Mouse (Mus musculus): ENCODE data around the gene Arhgap44.

Gene Arhgap44

DNA sequence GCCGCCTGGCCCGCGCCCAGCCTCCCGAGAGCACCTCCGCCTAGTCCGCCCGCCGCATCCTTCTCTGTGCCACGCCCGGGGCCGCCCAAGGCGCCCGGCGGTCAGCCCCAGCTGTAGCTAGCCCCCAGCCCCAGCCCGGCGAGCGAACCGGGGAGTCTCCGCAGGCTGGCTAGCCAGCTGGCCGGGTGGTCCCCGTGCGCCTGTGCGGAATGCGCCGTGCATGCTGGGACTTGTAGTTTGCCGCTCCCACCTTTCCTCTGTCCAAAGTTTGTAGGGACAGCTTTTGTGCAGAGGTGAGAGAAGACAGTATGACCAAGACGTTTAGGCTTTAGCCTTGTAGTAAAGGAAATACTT lies at the start of gene Arhgap44:
Arhgap44 (minus strand) TSS at position 195 of the 354 bp plus-strand sequence.
- no peak for DNase-seq

DNA sequence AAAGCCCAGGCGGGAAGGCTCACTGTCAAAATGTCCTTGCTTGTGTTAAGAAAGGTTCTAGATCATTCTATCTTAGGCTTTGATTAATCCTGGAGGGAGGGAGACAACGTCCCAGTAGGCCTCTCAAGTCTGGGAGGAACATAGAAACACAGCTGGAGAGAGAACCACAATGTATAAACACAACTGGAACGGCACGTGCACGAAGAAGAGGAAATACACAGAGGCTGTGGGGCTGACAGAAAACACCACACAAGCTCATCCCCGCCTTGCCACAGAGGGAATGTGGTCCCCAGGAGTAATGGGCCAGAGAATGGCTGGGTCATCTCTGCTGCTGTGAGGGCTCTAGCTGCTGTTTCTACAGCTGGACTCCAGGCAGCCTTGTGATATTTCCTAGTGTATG lies 48.9 kb upstream of the Arhgap44 start:
- no peak for DNase-seq

DNA sequence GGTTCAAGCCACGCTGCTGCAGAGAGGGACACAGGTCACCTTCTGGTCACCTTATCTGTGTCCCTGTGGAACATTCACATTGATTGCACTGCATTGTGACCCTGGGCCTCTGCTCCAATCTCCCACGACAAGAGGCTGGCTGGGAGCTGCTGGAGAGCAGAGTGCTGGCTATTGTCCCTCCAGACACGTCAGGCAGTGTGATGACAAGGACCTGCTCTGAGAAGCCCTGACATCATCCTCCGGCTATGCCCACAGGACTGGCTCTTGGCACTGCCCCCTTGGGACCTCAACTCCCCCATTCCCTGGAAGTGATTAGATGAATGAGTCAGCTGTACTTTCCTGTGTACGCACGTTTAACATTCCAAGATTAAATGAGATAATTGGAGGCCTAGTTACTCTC lies 46.7 kb upstream of the Arhgap44 start:
- no peak for DNase-seq

DNA sequence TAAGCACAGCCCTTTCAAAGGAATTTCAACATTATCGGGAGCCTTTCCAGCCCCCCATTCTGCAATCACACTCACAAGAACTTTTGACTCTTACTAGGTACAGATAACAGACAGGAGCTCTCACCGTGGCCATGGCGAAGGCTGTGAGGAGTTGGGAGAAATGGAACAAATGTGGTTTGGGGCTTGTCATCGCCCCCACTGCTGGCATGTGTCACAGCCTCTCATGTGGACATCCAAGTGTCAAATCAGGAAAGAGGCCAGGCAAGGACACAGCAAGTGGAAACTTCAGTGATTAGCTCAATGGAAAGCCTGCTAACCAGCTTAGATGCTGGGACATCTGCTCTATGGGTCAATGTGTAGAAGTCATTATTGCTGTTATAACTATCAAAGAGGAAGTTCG lies 42.5 kb upstream of the Arhgap44 start:
- DNase-seq: no peak

DNA sequence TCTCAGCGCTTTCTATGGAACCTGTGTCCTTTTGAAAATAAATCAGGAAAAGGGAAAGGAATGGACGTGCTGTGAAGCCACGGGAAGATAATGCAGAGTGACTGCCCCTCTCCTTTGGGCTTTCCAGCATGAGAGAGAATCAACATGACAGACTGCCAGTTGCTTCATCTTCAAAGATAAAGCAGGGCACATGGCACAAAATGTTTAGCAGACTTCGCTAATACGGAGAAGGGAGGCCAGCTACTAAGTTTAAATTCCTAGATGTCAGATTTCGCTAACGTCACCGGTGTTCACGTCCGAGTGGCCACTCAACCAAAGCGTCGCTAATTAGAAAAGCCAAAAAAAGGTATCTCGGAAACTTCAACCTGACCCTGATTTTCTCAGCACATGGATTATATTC lies 41.9 kb upstream of the Arhgap44 start:
- DNase-seq: no peak

DNA sequence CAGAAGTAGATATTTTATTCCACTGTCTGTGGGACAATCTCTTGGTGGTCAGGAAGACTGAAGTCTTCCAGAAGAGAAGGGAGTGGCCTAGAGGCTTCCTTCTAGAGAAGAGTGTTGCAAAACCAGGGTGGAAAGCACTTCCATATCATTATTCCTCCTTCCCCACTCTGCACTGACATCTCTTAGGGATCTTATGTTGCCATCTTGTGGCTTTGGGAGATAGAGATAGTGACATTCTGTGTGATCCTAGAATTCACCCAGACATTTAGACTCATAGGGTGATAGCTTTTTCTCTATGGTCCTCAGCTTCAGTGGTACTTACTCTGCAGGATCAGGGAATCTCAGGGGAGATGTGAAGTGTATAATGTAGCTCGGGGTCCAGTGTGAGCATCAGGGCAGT lies 40.3 kb upstream of the Arhgap44 start:
- DNase-seq: no peak

DNA sequence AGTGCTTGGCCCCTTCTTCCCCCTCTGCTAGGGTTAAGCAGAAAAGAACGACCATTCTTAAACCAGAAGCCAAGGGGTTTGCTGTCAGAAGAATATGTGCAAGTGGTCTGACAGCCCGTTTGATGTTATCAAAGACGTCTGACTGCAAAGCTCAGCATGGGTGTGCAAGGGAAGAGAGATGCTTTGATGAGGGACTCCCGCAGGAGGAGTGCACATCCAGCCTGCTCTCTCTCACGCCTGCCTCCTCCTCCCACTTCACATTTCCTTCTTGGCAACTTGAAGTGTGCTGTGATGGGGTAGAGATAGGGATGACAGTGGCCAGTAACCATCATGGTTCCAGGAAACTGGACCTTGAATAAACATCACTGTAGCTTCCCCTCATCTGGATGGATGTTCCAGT lies 39.5 kb upstream of the Arhgap44 start:
- no peak for DNase-seq

DNA sequence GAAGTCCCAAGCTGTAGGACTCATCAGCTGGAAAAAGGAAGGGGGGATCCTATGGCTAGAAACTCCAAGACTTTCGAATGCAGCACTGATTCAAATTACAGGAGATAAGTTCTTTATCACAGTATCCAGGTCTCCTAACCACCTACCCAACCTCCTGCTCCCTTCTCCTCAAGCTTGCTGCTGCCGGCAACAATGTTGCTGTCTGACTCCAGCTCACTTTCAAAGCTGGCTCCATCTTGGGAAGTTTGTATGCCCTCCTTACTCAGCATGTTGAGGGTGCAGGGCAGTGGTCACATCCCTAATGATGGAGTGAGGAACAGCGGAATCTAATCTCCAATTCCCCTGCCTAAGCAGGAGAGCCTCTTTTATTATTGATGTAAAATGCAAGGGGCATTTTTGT lies 35.3 kb upstream of the Arhgap44 start:
- DNase-seq: no peak

DNA sequence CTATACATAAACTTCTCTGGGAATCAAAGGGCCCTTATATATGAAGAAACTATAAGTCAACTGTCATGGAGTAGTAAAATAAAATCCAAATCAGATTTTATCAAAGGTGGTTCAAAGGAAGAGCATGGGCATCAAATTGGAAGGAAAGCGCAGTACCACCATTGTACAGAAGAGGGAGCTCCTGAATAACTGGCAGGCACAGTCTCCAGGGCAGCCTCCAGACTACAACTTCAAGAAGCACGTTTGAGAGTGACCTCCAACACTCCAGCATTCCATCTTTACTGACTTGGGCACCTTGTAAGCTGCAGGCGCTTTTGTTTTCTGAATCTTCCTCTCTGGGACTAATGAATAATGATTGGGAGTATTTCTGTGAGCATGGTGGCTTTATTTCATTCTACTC lies 34.5 kb upstream of the Arhgap44 start:
- DNase-seq: peak; percentile 34

DNA sequence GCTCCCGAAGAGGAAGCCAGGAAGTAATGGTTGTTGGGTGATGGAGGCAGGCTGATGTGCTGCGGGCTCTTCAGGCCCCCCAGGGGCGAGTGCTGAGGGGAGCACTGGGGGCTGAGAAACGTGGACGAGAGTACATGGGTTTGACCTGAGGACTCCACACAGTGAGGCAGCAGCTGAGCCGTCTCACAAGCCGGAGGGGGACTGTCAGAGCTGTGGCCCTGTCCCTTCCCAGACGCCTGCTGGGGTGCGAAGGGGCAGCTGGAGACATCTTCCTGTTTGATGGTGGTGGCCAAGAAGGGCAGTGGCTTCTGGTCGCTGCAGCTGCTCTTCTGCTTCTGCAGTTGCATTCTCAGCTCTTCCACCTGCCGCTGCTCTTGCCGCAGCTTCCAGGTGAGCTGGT lies 24.2 kb upstream of the Arhgap44 start:
- no peak for DNase-seq

DNA sequence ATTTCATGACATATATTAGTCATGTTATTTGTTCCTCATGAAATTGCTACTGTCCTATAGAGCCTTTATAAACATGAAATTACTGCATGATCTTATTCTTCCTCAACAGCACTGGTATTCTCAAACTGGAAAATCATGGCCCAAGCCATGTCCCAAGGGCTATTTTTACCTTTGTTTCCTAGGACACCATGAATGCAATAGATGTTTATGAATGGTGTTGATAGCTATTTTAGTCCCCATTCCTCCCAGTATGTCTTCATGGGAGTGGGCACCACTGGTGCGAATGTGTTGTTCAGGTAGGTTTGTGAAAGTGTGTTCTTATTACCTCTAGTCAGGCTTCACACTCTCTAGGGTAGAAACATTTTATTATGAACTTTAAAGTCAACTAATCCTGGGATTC lies 22.4 kb upstream of the Arhgap44 start:
- DNase-seq: no peak

DNA sequence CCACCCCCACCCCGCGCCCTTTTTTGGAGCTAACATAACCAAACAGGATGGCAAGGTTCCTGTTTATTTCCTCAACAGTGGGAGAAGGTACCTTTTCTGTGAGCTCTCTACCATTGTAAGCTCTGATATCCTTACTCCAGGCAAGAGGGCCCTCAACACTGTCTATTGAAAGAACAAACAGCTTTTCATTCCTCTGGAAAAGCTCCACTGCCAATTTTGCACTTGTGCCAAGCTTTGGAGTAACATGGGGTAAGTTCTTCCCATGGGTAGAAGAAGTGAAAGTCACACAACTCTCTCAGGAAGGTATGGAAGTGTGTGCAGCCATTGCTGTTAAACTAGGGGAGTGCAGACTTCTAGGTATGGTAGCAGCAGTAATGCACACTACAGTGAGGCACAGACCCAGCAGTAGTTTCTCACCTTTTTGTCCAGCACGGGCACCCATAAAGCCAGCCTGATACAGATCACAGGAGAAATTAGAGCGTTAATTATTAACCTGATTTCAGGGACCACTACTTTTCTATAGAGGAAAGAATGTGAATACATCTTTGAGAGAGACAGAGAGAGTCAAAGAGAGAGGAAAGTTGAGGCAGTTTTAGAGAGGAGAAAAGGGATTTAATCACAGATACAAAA lies 7.5 kb upstream of the Arhgap44 start:
- DNase-seq: no peak

DNA sequence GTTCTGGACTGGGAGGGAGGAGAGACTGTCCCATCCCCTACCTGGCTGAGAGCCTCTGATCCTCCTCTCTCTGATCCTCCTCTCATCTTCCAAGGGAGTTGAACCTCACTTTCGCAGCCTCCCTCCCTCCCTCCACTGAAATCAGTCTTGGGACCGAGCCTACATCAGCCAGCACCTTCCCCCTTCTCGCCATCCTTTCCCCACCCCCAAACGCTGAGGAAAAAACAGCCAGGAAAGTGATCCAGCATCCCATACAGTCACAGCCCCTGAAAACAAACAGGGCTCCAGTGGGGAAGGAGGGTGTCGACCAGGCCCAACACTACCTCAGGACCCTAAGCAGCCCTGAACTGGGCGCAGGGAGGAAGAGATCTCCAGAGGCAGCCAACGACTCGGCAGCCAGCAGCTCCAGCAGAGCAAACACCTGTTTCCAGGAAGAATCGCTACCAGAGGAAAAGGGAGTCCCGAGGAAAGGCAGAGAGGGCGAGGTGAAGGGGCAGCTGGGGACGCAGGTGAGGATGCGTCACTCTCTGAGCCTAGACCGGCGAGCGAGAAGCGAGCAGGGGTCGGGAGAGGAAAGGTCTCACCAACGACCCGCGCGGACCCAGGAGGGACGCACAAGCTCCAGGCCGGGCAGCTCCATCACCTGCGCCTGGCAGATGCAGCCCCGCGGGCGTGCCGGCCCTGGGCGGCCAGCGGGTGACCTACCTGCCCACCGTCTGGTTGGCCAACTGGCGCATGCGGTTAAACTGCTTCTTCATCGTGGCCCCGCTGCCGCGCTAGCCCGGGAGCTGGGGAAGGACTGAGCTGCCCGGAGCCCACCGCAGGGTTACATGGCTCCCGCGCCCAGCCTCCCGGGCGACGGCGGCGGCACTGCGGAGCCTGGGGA lies 637 bp downstream of the Arhgap44 start:
- no peak for DNase-seq

DNA sequence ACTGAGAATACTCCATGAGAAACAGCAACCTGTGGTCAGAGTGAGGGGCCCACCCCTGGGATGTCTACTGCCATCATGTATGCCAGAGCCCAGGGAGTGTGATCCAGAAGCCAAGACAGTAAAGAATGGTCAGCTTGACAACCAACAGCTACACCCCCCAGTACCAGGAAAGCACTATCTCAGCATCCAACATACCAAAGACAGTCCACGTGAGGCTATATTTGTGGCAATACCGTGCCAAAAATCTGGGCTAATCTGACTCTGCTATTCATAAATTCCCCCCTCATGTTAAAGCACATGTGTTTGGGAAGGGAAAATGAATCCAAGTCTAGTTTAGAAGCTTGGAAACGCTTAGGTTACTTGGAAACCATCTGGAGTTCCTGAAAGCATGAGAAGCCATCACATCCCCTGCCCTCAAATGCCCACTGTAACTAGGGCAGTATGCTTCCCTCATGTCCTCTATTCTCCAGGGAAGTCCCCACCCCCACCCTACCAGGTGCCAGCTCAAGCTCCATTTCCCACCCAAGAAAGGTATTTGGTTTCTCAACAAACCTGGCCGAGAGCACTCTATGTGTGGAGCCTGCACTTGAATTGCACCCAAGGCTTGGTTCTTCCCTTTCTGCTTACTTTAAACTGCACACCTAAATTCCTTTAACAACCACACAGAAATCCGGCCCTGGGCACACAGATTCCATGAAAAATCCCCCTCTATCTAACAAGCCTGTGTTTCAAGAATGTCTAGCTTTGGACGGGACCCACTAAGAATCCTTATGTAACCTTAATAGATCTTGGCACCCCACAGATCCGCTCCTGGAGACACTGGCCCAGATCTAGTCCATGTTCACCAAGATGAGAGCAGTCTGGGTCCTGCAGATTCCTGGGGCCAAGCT lies 1.5 kb downstream of the Arhgap44 start:
- no peak for DNase-seq

DNA sequence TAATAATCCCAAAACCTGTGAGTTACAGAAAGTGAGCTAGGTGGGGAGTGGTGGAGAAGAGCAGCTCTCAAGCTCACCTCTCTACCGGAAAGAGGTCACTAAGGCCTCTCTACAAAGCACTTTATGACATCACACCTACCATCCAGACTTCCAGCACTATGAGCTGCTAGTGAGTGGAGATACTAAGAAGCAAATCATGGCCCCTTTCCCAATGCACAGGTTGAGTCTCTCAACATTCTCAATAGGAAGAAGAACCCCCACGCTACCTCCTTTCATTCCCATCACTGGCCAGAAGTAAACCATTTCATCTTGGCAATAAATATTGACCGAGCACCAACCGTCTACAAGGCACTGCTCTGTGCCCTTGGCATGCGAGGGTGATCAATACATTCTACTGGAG lies 3.0 kb downstream of the Arhgap44 start, which contains the start of gene 1700086D15Rik:
1700086D15Rik (minus strand) TSS at position 101 of the 400 bp plus-strand sequence.
- no peak for DNase-seq

DNA sequence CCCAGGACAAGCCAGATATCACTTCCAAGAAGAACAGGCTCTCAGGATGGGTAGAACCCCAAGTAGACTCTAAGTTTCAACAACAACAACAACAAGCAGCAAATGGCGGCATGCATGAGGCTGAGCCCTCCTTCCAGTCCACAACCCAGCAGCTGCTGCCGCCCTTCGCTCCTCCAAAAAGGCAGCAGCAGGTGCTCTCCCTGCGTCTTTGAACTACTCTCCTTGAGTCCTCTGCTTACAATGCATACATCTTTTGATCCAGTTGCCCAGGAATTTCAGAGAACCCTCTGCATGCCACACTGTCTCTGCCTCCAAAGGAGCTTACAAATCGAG lies 4.1 kb downstream of the Arhgap44 start:
- no peak for DNase-seq

DNA sequence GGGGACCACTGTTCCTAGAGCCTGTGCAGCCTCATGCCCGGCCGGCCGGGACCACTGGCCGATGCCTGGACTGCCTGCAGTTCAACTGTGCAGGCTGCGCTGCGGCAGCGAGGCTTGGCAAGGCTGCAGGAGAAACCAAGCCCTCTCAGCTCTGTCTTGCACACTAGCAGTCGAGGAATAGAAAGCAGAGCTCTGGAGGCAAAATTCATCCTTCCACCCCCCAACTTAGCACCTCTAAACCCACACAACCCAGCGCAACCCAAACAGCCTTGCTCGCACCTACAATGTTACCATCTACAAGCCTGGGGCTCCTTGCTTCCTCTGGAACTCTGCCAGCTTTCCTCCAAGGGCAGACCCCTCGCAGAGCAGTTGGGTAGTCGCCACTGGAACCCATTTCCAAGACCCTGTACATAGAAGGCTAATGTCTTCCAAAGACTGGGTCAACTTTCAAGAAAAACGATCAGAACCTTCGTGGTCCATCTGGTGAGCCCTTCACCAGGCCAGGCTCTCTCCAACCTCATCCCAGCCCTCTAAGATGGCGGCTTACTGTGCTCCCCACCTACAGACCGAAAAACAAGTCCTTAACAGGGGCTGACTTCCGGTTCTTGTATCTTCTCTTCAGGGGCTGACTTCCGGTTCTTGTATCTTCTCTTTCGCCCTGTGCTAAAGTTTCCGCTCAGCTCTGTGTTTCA lies 4.6 kb downstream of the Arhgap44 start:
- no peak for DNase-seq

DNA sequence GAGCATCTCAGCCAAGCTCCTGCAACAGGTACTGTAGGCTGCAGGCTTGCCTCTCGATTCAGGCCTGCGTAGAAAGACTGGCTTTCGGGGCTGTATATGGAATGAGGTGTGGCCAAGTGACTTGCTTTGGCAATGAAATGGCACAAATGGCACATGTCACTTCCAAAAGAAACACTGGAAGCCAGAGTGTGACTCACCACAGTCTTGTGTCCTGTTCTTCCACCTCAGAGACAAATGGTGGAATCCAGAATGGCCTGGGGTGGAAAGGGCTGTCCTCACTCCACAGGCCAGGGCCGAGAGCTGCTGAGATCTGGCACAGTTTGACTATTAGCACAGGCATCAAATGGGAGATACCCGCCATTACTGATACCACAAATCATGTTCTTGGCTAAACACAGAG lies 9.8 kb downstream of the Arhgap44 start:
- no peak for DNase-seq

DNA sequence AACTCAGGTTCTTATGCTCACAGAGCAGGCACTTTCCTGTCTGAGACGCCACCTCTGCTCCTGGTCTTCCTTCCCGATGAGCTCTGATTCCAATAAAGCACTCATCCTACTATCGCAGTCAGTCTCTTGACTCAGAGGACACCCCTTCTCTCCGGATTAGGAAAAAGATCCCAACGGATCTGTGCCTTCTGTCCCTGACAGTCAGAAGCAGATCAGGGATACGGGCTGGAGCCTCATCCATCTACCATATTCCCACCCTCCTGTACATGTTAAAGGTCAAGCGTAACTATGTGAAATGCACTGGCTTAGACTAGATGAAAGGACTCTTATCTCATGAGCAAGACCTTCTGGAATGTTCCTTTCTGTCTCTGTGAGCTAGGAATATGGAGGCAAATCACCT lies 14.3 kb downstream of the Arhgap44 start:
- DNase-seq: no peak

DNA sequence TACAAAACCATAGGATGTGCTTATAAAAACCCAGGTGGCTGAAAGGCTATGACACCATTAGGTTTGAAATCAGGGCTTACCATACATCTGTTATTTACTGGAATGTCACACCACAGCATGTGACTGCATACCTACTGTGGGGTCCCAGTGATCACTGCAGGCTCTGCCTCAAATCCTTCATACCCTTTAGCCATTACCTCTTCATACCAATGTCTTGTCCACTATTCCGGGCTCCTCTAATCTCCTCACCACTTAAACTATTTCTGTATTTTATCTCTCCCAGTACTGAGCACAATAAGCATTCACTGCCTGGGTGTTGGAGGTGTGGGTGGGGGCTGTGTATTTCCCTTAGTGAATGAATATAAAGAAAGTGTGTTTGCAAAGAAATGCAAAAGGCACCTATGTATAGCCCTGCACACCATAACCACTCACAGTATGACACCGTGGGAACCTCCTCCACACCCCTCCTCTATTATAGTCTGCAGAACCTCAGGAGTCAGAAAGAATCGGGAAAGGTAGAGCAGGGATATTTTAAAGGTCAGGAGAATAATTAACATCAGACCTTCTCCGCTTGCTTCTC lies 19.8 kb downstream of the Arhgap44 start:
- no peak for DNase-seq

DNA sequence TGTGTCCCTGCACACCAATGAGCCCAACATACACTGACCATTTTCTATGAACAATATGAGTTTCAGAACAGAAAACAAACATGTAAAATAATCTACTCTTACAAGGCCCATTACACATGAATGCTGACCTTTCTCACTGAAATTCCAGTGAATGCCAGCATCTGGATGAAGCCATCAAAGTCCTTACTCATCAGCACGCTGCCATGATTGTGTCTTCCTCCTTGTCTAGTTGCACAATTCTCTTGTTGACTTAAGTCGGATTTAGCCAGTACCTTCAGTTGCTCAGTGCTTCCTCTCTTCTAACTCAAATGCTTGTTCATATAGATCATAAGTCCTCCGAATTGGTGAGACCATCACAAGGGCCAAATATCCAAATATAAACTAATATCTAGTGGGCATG lies 23.7 kb downstream of the Arhgap44 start:
- no peak for DNase-seq

DNA sequence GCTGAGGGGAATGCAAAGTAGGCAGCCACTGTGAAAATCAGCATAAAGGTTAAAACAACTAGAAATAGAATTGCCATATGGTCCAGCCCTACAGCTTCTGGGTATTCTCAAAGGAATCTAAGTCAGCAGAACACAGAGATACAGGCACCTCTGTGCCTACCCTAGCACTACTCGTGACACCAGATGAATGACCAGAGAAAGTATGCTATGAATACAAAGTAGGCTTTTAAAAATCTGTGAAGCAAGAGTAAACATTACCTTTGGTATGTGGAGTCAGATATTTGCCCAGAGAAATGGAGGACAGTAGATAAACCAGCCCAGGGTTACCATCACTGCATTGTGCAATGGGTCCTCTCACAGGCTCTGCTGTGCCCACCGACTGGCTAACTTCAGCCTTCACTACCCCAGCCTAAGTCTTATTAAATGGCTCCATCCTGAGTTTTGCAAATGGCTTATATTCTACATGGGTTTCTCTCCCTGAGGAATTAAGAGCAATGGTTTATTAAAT lies 25.6 kb downstream of the Arhgap44 start:
- DNase-seq: no peak

Measured in thymus, postnatal 14 days (tissue).